Mouse (Mus musculus) testis, adult 2 months (tissue): ENCODE results near the gene Araf. TPM values are rescaled to one million over a fixed set of nuclear protein-coding genes. Genes with fewer than 3 reads are reported as not detected.
A peak's percentile ranks its signal among the peaks of the same experiment; 100 is the strongest.

ENCODE experiments used
- H3K27ac ChIP-seq: fragments of 200-500 bp; 2 replicates; pipeline ENCODE4 v1.5.1; 2012; ENCODE audit warnings: low read depth, low read length; ENCODE audit not compliant: control insufficient read depth, insufficient read depth
- H3K27me3 ChIP-seq: fragments of 200-500 bp; 2 replicates; pipeline ENCODE4 v1.6.1; 2012; ENCODE audit warnings: mild to moderate bottlenecking, low read length, moderate library complexity; ENCODE audit not compliant: control insufficient read depth, insufficient read depth
- H3K36me3 ChIP-seq: fragments of 200-500 bp; 2 replicates; pipeline ENCODE4 v1.6.1; 2012; ENCODE audit warnings: mild to moderate bottlenecking, low read length; ENCODE audit not compliant: control insufficient read depth, insufficient read depth
- H3K4me1 ChIP-seq: fragments of 200-500 bp; 2 replicates; pipeline ENCODE4 v1.6.1; 2012; ENCODE audit warnings: low read length; ENCODE audit not compliant: control insufficient read depth, insufficient read depth
- H3K4me3 ChIP-seq: fragments of 200-500 bp; 2 replicates; pipeline ENCODE4 v1.5.1; 2012; ENCODE audit warnings: low read depth, mild to moderate bottlenecking, low read length, moderate library complexity, mixed read lengths; ENCODE audit not compliant: control insufficient read depth
- CTCF ChIP-seq: fragments of 200-500 bp; IDR thresholded peaks from 2 replicates; pipeline ENCODE4 v1.5.1; 2012; ENCODE audit warnings: low read depth, mild to moderate bottlenecking, inconsistent platforms, low read length, moderate library complexity; ENCODE audit not compliant: control insufficient read depth, insufficient read depth, insufficient replicate concordance
- POLR2A ChIP-seq: fragments of 200-500 bp; IDR thresholded peaks from 2 replicates; pipeline ENCODE4 v1.6.1; 2012; ENCODE audit warnings: low read depth, mild to moderate bottlenecking, inconsistent platforms, low read length, moderate library complexity; ENCODE audit not compliant: control insufficient read depth
- polyA plus RNA-seq: library from polyadenylated mRNA; depleted of rRNA; stranded (reverse); fragments of >200 nt; gene quantifications from 2 replicates; pipeline ENCODE4 v1.2.3, GENCODE M21; 2012

The Araf gene
- polyA plus RNA-seq, 1 experiment: 25.5 TPM

DNA sequence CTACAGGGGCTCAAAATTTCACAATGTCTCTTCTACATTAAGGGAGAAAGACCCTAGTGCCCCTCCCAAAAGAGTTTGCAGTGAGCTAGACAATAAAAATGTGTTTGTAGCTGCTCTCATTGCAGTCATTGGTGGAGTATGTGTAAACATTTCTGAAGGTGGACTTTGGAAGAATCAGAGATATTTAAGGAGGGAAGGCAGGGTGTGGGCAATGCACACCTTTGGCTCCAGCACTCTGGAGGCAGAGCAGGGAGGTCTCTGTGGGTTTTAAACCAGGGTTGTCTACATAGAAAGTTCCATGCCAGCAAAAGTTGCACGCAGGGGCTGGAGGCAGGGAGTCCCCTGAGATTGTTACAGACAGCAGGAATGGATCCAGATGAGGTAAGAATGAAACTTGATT lies 8.7 kb downstream of the Araf start:
- Histone ChIP-seq H3K4me1 (no peaks in the 10 kb centered on the region), H3K4me3 (no peak overlapping the region), H3K36me3 (no peaks in the 10 kb centered on the region), H3K27ac (no peak overlapping the region), H3K27me3 (no peaks in the 10 kb centered on the region)
- TF ChIP-seq CTCF (no peak), POLR2A (no peak)

- no peaks in the 10 kb centered on the region for H3K4me1 ChIP-seq
- no peak overlapping the region for H3K27ac ChIP-seq
- H3K4me3 ChIP-seq: no peak overlapping the region
- H3K27me3 ChIP-seq: no peaks in the 10 kb centered on the region
- no peak for TF ChIP-seq CTCF
- TF ChIP-seq POLR2A: no peak
- no peaks in the 10 kb centered on the region for H3K36me3 ChIP-seq
Observed at GRCm38 (mm10) chrX:20816974-20817373, 19.4 kb downstream of the Araf start.

DNA sequence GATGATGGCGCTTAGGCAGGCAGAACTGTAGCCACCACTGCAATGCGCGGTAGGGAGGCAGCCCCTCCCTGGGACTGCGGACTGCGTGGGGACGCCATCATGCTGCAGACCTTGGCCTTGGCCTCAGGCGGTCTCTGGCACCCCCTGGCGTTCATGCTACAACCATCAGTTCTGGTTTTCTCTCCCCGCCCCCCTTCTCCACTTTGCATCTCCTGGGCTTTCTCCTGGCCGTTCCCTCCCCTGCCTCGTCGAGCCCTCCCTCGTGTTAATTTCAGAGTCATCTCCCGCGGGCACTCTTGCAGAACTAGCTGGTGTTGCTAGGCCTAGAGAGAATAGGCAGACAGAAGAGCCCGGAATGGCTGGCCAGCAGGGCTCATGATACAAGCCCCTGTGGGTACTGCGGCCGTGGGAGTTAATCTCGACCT lies 21.6 kb downstream of the Araf start:
- Histone ChIP-seq H3K4me1 (no peaks in the 10 kb centered on the region), H3K4me3 (peak overlapping the region; percentile 14), H3K27me3 (no peaks in the 10 kb centered on the region), H3K36me3 (no peaks in the 10 kb centered on the region), H3K27ac (no peak overlapping the region)
- TF ChIP-seq POLR2A (no peak), CTCF (peak; percentile 64; the same call in 1 of the 2 replicates)

DNA sequence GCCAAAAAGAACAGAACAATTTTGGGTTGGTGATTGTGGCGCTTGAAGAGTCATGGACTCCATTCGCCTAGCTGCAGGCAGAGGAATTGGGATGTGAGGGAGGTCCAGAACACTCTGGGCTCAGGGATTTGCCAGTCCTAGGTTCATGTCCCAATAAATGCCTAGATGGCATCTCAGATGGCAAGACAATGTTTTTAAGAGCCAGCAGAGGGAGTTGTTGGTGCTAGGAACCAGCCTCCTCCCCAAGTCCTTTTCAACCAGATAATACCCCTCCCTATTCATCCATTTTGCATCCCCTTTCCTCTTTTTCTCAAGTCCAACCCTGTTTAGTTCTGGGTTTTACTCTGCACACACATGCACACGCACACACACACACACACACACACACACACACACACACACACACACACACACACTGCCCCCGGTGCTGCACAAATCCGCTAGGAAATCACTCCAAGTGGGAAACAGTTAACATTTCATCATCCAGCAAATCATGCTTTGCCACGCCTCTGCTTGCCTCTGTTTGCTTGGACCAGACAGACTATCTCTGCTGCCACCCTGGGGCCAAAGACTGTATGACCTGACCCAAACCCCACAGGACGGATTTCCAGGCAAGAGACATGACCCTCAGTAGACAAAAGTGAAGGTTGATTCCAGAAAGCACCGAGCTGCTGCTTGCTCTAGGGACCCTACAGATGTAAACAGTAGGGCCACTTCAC lies 22.3 kb downstream of the Araf start:
- TF ChIP-seq POLR2A: no peak
- TF ChIP-seq CTCF: peak; percentile 36; the same call in 1 of the 2 replicates
- no peaks in the 10 kb centered on the region for H3K4me1 ChIP-seq
- H3K36me3 ChIP-seq: no peaks in the 10 kb centered on the region
- H3K27ac ChIP-seq: no peak overlapping the region; the same call in 1 of the 2 replicates
- no peaks in the 10 kb centered on the region for H3K27me3 ChIP-seq
- H3K4me3 ChIP-seq: peak overlapping the region; percentile 32

GRCm38 (mm10) chrX:20828934-20829333 lies 31.3 kb downstream of the Araf start:
- no peak for TF ChIP-seq POLR2A
- TF ChIP-seq CTCF: no peak; the same call in 1 of the 2 replicates
- H3K4me1 ChIP-seq: no peaks in the 10 kb centered on the region
- no peak overlapping the region for H3K27ac ChIP-seq
- H3K36me3 ChIP-seq: no peaks in the 10 kb centered on the region
- H3K27me3 ChIP-seq: no peaks in the 10 kb centered on the region
- no peak overlapping the region for H3K4me3 ChIP-seq

- H3K4me1 ChIP-seq: no peaks in the 10 kb centered on the region; the same call in 1 of the 2 replicates
- H3K27me3 ChIP-seq: no peaks in the 10 kb centered on the region
- no peak for TF ChIP-seq CTCF
- TF ChIP-seq POLR2A: no peak
- H3K4me3 ChIP-seq: no peak overlapping the region
- no peaks in the 10 kb centered on the region for H3K36me3 ChIP-seq
- H3K27ac ChIP-seq: no peak overlapping the region
Observed at GRCm38 (mm10) chrX:20847232-20847631, 49.6 kb downstream of the Araf start.

DNA sequence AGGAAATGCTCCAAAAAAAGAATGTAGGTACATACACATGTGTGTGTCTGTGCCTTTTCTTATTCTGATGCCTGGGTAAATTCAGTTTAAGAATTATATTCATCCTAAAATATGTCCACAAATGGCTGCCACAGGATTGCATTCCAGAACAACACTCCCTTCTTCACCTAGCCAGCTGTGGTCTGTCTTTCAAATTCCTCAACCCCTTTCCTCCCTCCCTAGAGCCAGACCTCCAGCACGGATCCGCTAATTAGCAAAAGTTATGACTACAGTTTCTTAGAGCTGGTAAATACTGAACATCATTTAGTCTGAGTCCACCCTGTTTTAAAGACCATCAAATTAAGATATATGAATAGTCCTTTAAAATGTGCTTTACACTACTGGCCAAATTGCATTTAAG lies 50.2 kb downstream of the Araf start:
- no peaks in the 10 kb centered on the region for H3K36me3 ChIP-seq
- no peak overlapping the region for H3K27ac ChIP-seq
- no peaks in the 10 kb centered on the region for H3K27me3 ChIP-seq
- TF ChIP-seq POLR2A: no peak
- no peak for TF ChIP-seq CTCF
- no peak overlapping the region for H3K4me3 ChIP-seq
- no peaks in the 10 kb centered on the region; the same call in 1 of the 2 replicates for H3K4me1 ChIP-seq
